Mouse (Mus musculus) stomach, postnatal 0 days (tissue): Measurements from ENCODE around the gene Gm15262.
"Not testable (repeated sequence)": the region's sequence is repeated elsewhere in the genome, so short reads cannot be mapped to it uniquely, and the experiment has no call there.

Source experiments
- CTCF ChIP-seq: IDR thresholded peaks from 2 replicates; pipeline ENCODE4 v1.5.1; 2016; ENCODE audit warnings: antibody characterized with exemption, low read depth, mild to moderate bottlenecking, moderate library complexity
- EP300 ChIP-seq: optimal IDR thresholded peaks from 2 replicates; pipeline ENCODE3; 2016; ENCODE audit warnings: antibody characterized with exemption

- TF ChIP-seq EP300, CTCF: not testable (repeated sequence)
These were observed at the start of gene Gm15262 for GRCm38 (mm10) chrX:161287156-161287555.
